Mouse (Mus musculus) hindbrain, embryonic 16.5 days (tissue): ENCODE results near the gene Lyst. TPM values are rescaled to one million over a fixed set of nuclear protein-coding genes. Genes with fewer than 3 reads are reported as not detected.
A peak's percentile ranks its signal among the peaks of the same experiment; 100 is the strongest.

Source experiments
- ATAC-seq: fragments of 200-750 bp; cut with Nextera tagmentation; 2 replicates; pipeline ENCODE4 v1.8.0; 2017; ENCODE audit warnings: moderate TSS enrichment, moderate library complexity
- H3K27ac ChIP-seq: fragments of 300-500 bp; sonication (generic); 2 replicates; pipeline ENCODE4 v1.5.1; 2014; ENCODE audit warnings: low read depth, mild to moderate bottlenecking, control low read depth, low read length, moderate library complexity
- H3K27me3 ChIP-seq: fragments of 300-500 bp; sonication (generic); replicated peaks from 2 replicates; pipeline ENCODE4 v1.6.1; 2014; ENCODE audit warnings: low read length; ENCODE audit not compliant: control insufficient read depth, insufficient read depth
- H3K36me3 ChIP-seq: fragments of 300-500 bp; sonication (generic); 2 replicates; pipeline ENCODE4 v1.6.1; 2014; ENCODE audit warnings: mild to moderate bottlenecking, low read length, moderate library complexity, mixed read lengths; ENCODE audit not compliant: control insufficient read depth, insufficient read depth
- H3K4me1 ChIP-seq: fragments of 300-500 bp; sonication (generic); 2 replicates; pipeline ENCODE4 v1.6.1; 2014; ENCODE audit warnings: low read depth, low read length; ENCODE audit not compliant: control insufficient read depth, insufficient read depth
- H3K4me2 ChIP-seq: fragments of 300-500 bp; sonication (generic); 2 replicates; pipeline ENCODE4 v1.6.1; 2014; ENCODE audit warnings: mild to moderate bottlenecking, low read length, control low read depth, moderate library complexity
- H3K4me3 ChIP-seq: fragments of 300-500 bp; sonication (generic); 2 replicates; pipeline ENCODE4 v1.5.1; 2014; ENCODE audit warnings: mild to moderate bottlenecking, low read length, control low read depth, moderate library complexity
- H3K9ac ChIP-seq: fragments of 300-500 bp; sonication (generic); 2 replicates; pipeline ENCODE4 v1.6.1; 2014; ENCODE audit warnings: low read depth, mild to moderate bottlenecking, control low read depth, low read length, moderate library complexity
- H3K9me3 ChIP-seq: fragments of 300-500 bp; sonication (generic); 2 replicates; pipeline ENCODE4 v1.6.1; 2014; ENCODE audit warnings: mild to moderate bottlenecking, low read length, moderate library complexity; ENCODE audit not compliant: control insufficient read depth
- WGBS: fragments of 180-500 bp; shearing (Covaris S2); extraction: QIAGEN DNeasy Blood & Tissue Kit; methylation state at CpG from one replicate; pipeline ENCODE4 v1.1.7; 2014; 5-methylcytosine and 5-hydroxymethylcytosine counted together
- polyA plus RNA-seq: library from polyadenylated mRNA; unstranded; fragments of >200 nt; fragmentation: Nextera tagmentation; extraction: Ambion mirVana; gene quantifications from 2 replicates; pipeline ENCODE4 v1.2.1, GENCODE M21; 2015

The Lyst gene
- polyA plus RNA-seq, 1 experiment from 2014 or later, result 4.2 TPM

DNA sequence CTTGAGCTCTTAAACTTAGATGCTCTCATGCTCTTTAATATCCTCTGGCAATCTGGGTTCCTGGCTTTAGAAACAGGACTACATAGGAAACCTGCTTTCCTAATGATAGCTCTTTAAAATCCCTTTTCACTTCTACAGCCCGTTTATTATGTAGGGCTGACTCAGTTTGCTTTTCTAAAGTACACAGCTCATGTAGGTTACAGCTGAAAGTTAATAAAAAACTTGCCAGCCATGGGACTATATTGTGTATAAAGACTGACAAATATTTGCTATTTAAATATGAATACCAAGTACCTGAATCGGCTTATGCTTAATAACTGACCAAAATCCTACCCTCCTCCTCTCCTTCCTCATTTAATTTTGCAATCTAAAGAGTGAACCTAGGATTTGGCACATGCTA, 6.7 kb upstream of the Lyst start:
- Histone ChIP-seq H3K4me1 (no peaks in the 10 kb centered on the region), H3K9me3 (no peaks in the 10 kb centered on the region), H3K9ac (no peak overlapping the region), H3K27me3 (no peaks in the 10 kb centered on the region), H3K4me2 (no peak overlapping the region), H3K36me3 (no peaks in the 10 kb centered on the region), H3K27ac (no peak overlapping the region), H3K4me3 (no peak overlapping the region)
- WGBS, result 73% methylated on average over 2 of the region's 2 CpGs
- ATAC-seq, result no peak

GRCm38 (mm10) chr13:13587653-13588184, 2.5 kb upstream of the Lyst start:
- peaks cover 10% of the 10 kb centered on the region for H3K4me1 ChIP-seq
- H3K36me3 ChIP-seq, result no peaks in the 10 kb centered on the region
- no peaks in the 10 kb centered on the region for H3K27me3 ChIP-seq
- no peak overlapping the region for H3K27ac ChIP-seq
- no peak for ATAC-seq
- no peak overlapping the region for H3K4me3 ChIP-seq
- H3K9ac ChIP-seq, result no peak overlapping the region
- 85% methylated on average over 1 of the region's 1 CpGs for WGBS
- no peak overlapping the region for H3K4me2 ChIP-seq
- H3K9me3 ChIP-seq, result no peaks in the 10 kb centered on the region

- peaks cover 10% of the 10 kb centered on the region for H3K4me1 ChIP-seq
- no peaks in the 10 kb centered on the region for H3K27me3 ChIP-seq
- no peak overlapping the region for H3K27ac ChIP-seq
- ATAC-seq, result no peak
- H3K9ac ChIP-seq, result no peak overlapping the region
- no peaks in the 10 kb centered on the region for H3K9me3 ChIP-seq
- H3K4me3 ChIP-seq, result no peak overlapping the region
- WGBS, result 95% methylated on average over 1 of the region's 1 CpGs
- H3K4me2 ChIP-seq, result no peak overlapping the region
- no peaks in the 10 kb centered on the region for H3K36me3 ChIP-seq
Observed at GRCm38 (mm10) chr13:13588518-13588917, 1.7 kb upstream of the Lyst start.

DNA sequence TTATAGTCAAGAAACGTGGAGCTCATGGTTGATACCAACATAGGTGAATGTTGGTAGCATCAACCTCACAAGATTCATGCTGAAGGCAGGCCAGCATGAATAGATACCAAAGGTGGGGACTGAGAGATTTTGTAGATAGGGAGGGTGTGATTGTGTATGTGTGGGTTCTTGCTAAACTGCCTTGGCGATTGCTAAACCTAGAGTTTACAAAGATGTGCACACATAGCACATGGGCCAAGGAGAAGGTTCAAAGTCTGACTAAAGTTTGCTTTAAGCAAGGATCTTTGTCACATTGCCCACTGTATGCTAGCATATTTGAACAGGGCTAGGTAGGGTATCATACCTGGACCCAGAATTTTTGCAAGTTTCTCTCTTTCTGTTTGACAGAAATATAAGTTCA, 1.2 kb upstream of the Lyst start:
- no peak for ATAC-seq
- Histone ChIP-seq H3K36me3 (no peaks in the 10 kb centered on the region), H3K4me1 (peaks cover 10% of the 10 kb centered on the region), H3K27ac (no peak overlapping the region), H3K9ac (no peak overlapping the region), H3K27me3 (no peaks in the 10 kb centered on the region), H3K4me2 (no peak overlapping the region), H3K4me3 (no peak overlapping the region), H3K9me3 (no peaks in the 10 kb centered on the region)
- 93% methylated on average over 2 of the region's 2 CpGs for WGBS

- WGBS, result 65% methylated on average over 4 of the region's 4 CpGs
- Histone ChIP-seq H3K4me2 (peak overlapping the region; percentile 7; the same call in 1 of the 2 replicates), H3K4me1 (peaks cover 10% of the 10 kb centered on the region), H3K4me3 (no peak overlapping the region), H3K9ac (peak overlapping the region; percentile 31; the same call in 1 of the 2 replicates), H3K36me3 (no peaks in the 10 kb centered on the region), H3K27ac (no peak overlapping the region), H3K27me3 (no peaks in the 10 kb centered on the region), H3K9me3 (no peaks in the 10 kb centered on the region)
- no peak for ATAC-seq
Observed at GRCm38 (mm10) chr13:13591892-13592291, 1.7 kb downstream of the Lyst start.

- no peaks in the 10 kb centered on the region for H3K9me3 ChIP-seq
- no peak overlapping the region for H3K4me3 ChIP-seq
- 95% methylated on average over 7 of the region's 7 CpGs for WGBS
- no peak overlapping the region for H3K9ac ChIP-seq
- no peak overlapping the region for H3K27ac ChIP-seq
- no peak overlapping the region for H3K4me2 ChIP-seq
- H3K4me1 ChIP-seq, result peaks cover 4% of the 10 kb centered on the region
- no peaks in the 10 kb centered on the region for H3K36me3 ChIP-seq
- H3K27me3 ChIP-seq, result no peaks in the 10 kb centered on the region
- no peak for ATAC-seq
Observed at GRCm38 (mm10) chr13:13596424-13597044, 6.3 kb downstream of the Lyst start.

DNA sequence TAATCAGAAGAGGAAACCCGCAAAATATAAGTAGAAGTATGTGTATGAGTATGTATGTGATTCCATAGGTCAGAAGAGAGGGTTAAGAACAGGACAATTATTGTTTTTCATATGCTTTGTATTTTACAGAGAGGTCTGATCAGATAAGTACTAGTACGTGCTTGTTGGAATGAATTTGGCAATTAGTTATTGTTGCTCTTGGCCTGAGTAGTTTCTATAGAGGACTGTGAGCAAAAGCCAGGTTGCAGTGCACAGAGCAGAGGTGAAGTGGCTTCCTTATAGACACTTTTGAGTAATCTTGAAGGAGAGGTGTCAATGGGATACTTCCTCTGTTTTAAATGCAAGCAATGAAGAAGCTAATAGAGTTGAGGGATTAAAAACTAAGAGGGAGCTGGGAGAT, 7.7 kb downstream of the Lyst start:
- H3K4me3 ChIP-seq, result no peak overlapping the region
- no peak overlapping the region for H3K9ac ChIP-seq
- H3K27ac ChIP-seq, result no peak overlapping the region
- no peaks in the 10 kb centered on the region for H3K4me1 ChIP-seq
- 84% methylated on average over 2 of the region's 2 CpGs for WGBS
- H3K4me2 ChIP-seq, result no peak overlapping the region
- H3K36me3 ChIP-seq, result no peaks in the 10 kb centered on the region
- ATAC-seq, result no peak
- H3K27me3 ChIP-seq, result no peaks in the 10 kb centered on the region
- no peaks in the 10 kb centered on the region for H3K9me3 ChIP-seq

DNA sequence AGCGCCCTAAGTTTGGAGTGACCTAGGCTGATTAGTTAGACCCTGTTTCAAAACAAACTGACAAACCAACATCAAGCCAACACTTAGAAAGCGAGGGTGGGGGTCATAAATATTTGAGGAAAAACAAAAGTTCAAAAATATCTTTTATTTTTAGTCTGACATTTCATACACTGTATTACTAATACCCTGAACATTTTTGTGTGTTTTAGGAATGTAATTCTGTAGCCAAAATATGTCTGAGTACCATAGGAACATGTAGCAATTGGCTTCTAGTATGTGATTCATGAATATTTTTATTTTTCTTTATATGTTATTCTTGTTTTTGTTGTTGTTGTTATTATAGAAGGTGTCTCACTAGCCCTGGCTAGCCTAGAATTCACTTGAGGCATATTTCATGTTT, 11.2 kb downstream of the Lyst start:
- no peak overlapping the region for H3K9ac ChIP-seq
- H3K9me3 ChIP-seq, result no peaks in the 10 kb centered on the region
- no peak overlapping the region for H3K27ac ChIP-seq
- no peaks in the 10 kb centered on the region for H3K36me3 ChIP-seq
- no peak overlapping the region for H3K4me3 ChIP-seq
- no peak overlapping the region for H3K4me2 ChIP-seq
- ATAC-seq, result no peak
- no peaks in the 10 kb centered on the region for H3K27me3 ChIP-seq
- no peaks in the 10 kb centered on the region for H3K4me1 ChIP-seq
- WGBS, result 93% methylated on average over 2 of the region's 2 CpGs

GRCm38 (mm10) chr13:13606149-13606548, 16.0 kb downstream of the Lyst start:
- H3K4me3 ChIP-seq, result no peak overlapping the region
- H3K36me3 ChIP-seq, result no peaks in the 10 kb centered on the region
- H3K4me2 ChIP-seq, result no peak overlapping the region
- no peaks in the 10 kb centered on the region for H3K4me1 ChIP-seq
- no peak overlapping the region for H3K9ac ChIP-seq
- no peak overlapping the region for H3K27ac ChIP-seq
- no peaks in the 10 kb centered on the region for H3K27me3 ChIP-seq
- no peaks in the 10 kb centered on the region for H3K9me3 ChIP-seq
- ATAC-seq, result no peak
